Mouse (Mus musculus) thymus, postnatal 10 days (tissue): Measurements from ENCODE around the gene Slc25a34.
A peak's percentile ranks its signal among the peaks of the same experiment; 100 is the strongest.

Experiments used
- DNase-seq, 2 experiments: peaks; one replicate each; pipeline ENCODE4 v3.0.0; 2021; ENCODE audit warnings: low spot score in 2 of 2

Slc25a34 gene

GRCm38 (mm10) chr4:141583919-141584318, 39.7 kb downstream of the Slc25a34 start:
- DNase-seq = no peak

DNA sequence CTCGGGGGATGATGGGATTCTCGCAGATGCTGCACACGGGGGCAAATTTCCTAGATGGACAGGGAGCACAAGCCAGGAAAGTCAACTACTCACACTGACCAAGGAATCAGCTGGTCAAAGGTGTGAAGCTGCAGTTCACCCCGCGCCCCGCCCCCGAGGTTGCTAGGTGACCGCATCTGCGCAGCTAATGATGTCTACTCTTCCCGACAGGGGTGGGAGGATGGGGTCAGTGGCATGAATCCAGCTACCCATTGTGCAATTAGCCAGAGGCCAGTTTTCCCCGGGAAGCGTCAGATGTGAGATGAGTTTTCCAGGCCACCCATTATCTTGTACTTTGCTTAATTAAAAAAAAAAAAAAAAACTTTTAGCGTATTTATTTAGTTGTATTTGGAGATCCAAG, 42.6 kb downstream of the Slc25a34 start:
- DNase-seq = no peak

DNA sequence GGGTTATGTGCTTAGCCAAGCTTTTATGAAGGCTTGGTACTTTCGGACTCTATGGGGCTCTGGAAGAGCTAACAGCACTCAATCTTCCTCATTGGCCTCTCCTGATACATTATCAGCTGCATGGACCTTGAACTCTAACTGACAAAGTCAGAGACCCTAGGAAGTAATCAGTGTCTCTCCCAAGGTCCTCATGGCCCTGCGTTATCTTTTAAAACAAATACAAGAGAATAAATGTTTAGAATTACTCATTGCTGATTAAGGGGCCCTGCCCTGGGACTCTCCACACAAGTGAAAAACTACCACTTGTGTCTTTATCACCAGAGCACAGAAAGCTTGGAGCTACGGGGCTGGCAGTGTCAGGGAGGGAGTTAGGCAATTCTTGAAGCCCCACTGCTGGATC, 44.8 kb downstream of the Slc25a34 start:
- no peak for DNase-seq

DNA sequence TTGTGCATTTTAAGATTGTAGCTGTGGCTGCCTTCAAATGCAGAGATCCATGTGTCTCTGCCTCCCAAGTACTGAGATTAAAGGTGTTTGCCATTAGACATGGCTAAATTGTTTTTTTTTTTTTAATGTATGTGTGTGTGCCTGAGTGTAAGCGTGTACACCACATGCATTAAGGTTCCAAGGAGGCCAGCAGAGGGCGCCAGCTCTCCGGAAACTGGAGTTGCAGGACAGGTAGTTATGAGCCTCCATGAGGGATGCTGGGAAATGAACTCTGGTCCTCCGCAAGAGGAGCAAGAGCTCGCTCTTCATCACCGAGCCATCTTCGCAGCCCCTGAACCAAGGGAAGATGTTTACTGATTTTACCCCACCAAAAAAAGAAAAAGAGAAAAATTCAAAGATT, 46.7 kb downstream of the Slc25a34 start:
- DNase-seq = no peak

DNA sequence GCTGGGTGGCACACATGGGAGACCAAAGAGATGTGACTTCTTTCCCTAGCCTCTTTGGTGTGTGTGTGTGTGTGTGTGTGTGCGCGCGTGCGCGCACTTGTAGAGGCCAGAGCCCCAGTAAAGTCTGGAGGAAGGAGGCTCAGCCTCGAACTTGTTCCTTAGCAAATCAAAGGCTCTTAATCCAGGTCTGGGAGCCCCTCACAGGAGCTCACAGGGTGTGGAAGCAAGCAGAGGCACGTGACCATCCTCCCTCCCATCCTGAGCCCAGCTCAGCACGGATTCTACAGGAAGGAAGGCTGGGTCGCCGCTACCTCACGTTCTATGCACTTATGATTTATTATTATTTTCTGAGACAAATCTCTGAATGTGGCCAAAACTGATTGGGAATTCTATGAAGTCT, 47.2 kb downstream of the Slc25a34 start:
- DNase-seq = no peak

DNA sequence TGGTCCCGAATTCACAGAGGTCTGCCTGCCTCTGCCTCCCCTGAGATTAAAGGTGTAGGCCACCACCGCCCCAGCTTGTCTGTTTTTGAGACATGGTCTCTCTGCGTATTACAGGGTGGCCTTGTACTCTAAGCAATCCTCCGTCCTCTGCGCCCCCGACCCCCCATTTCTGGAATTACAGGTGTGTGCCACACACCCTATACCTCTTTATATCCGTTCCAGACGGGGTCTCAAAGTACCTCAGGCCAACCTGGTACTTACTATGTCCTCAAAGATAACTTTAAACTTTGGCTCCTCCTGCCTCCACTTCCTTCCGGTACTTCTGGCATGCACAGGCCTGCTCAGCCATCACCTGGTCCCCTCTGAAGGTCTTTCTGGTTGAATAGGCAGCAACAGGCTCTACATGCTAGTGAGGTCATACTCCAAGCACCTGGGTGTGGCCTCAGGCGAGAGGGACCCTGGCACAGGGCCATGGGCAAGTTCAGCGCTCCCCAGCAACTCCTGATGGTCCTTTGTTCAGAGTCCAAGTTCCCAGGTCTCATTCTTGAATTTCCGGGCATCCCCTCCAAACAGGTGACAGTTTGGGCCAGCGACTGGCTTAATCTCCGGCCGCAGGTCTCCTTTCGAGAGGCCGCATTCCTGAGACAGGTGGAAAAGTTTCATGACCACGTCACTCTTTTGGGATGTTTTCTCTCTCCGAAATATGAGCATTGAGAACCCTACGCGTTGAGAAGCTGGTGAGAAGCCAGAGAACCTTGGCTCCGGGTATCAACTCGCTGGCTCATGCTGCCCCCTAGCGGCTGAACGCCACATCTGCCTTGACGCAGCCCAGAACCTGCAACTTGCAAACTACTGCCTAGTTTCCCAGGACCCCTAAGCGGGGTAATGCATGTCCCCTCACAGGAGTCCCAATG, 48.6 kb downstream of the Slc25a34 start:
- peak; percentile 64 to 93 for DNase-seq

DNA sequence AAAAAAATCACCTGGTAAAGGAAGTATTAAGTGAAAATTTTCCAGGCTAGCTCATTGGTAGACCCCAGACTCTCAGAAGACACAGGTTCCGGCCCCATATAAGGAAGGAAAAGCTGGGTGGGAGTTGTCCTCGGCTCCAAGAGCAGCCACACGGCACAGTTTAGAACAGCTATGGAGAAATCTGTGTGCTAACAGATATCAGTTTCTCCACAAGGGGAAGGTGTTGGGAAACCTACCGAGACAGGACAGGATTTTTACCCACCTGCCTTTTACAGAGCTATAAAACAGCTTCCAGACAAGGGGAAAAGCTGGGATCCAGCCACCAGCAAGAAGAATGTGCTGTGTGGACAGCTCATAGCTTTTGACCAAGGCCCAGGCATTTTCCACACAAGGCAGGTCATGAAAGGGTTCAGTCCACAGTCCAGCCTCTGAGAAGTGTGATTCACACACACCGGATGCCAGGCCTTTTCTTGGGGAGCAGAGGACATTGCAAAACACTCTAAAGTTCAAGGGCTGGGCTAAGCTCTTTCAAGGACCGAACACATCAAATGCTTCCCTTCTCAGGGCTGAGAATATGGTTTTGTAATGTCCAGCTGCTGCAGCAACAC, 50.2 kb downstream of the Slc25a34 start:
- DNase-seq = no peak

DNA sequence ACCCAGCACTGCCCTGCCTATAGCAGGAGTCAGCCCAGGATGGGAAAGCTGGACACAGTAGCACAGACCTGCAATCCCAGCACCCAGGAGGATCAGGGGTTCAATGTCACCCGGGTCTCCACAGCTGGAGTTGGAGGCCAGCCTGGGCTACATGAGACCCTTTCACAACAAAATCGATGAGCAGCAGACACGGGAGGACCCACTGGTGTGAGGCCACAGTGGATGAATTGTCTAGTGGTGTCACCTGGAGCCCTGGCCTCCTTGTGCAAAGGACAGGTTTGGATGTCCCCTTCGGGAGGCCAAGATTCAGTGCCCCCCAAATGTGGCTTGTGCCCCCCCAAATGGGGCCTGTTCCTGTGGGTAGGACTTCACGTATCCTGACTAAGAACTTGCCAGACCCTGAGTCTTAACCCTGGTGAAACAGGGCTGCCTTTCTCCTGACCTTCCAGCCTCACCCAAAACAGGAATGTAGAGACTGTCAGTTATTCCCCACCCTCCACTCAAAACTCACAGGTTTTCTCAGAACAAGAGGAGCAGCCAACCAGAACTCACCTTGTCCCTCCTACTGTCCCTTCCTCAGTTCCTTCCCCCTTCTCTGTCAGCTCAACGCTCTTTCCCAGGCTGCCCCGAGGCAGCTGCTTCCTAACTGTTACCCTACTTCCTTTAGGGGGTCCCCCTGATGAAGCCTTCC, 50.8 kb downstream of the Slc25a34 start:
- DNase-seq = no peak

GRCm38 (mm10) chr4:141571934-141572333, 51.7 kb downstream of the Slc25a34 start:
- no peak for DNase-seq

DNA sequence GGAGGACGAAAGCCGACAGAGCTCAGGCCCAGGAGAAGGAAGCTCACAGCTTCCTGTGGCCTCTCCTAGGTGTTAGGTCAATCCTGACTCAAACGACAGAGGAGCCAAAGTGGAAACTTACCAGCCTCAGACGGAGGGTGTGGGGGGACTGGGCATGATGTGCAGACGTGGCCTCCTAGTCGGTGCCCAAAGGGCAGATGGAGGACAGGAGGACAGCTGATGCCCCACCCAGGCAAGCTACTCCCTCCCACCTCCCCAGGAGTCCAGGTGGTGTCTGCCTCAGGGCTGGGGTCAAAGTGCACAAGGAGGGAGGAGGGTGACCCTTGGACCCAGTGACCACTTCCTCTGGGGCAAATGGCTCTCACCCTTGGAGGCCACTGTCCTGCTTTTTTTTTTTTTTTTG, 52.3 kb downstream of the Slc25a34 start:
- DNase-seq = no peak

DNA sequence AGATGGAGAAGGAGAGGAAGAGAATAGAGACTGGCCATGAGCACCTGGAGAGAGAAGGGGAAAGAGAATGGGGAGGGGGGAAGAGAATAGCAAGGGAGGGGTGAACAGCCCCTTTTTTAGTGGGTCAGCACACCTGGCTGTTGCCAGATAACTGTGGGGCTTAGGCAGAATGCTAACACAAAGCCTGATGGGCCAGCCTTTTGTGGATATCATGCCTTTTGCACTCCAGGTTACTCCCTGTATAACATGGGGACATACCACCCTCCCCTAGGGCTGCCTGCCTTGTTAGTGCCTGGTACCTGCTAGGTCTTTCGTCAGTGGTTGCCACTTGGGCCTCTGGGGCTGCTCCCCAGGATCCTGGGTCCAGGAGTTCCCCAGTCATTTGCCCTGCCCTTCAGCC, 52.8 kb downstream of the Slc25a34 start:
- no peak for DNase-seq

- DNase-seq = no peak
Observed at GRCm38 (mm10) chr4:141570004-141570403, 53.6 kb downstream of the Slc25a34 start.

DNA sequence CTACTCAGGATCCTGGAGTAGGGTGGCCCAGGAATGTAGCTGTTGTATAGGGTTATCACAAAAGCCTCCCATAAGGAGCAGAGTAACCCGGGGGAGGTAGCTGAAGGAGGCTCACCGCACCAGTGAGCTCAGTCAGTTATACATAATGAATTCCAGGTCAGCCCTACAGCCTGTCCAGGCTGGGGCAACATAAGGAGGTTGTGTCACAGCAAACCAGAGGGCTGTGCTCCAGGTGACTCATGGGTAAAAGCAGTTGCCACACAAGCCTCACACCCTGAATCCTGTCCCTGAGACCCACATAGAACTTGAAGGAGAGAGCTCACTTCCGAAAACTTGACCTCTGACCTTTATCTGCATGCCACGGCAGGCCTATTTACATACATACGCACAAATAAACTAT, 54.7 kb downstream of the Slc25a34 start:
- no peak for DNase-seq
